Mouse (Mus musculus): ENCODE measurements around the gene Kdm4c. TPM values are rescaled to one million over a fixed set of nuclear protein-coding genes. Genes with fewer than 3 reads are reported as not detected.

Gene Kdm4c
- polyA plus RNA-seq, 1 experiment from 2014 or later, result 14.6 TPM

GRCm38 (mm10) chr4:74258538-74258937, 16.2 kb downstream of the Kdm4c start:
- Histone ChIP-seq H3K27me3 (no peaks in the 10 kb centered on the region), H3K4me2 (replicated peaks) (no peak overlapping the region), H3K9ac (no peak overlapping the region), H3K4me1 (no peaks in the 10 kb centered on the region), H3K4me3 (no peak overlapping the region), H3K36me3 (no peaks in the 10 kb centered on the region), H3K27ac (no peak overlapping the region), H3K9me3 (no peaks in the 10 kb centered on the region)
- ATAC-seq (ENCODE audit: insufficient number of reproducible peaks, insufficient read depth, low FRiP score, low TSS enrichment), result no peak
- 35% methylated on average over 1 of the region's 1 CpGs for WGBS

GRCm38 (mm10) chr4:74259331-74259730, 17.0 kb downstream of the Kdm4c start:
- Histone ChIP-seq H3K9ac (no peak overlapping the region), H3K4me3 (no peak overlapping the region), H3K4me2 (replicated peaks) (no peak overlapping the region), H3K36me3 (0 out of 2 replicates have a peak, but pooled peaks cover 2% of the 10 kb centered on the region), H3K27ac (no peak overlapping the region), H3K4me1 (no peaks in the 10 kb centered on the region), H3K9me3 (no peaks in the 10 kb centered on the region), H3K27me3 (no peaks in the 10 kb centered on the region)
- 31% methylated on average over 3 of the region's 3 CpGs for WGBS
- ATAC-seq (ENCODE audit: insufficient number of reproducible peaks, insufficient read depth, low FRiP score, low TSS enrichment), result no peak

- no peak overlapping the region for H3K4me2 ChIP-seq (replicated peaks)
- H3K9ac ChIP-seq, result no peak overlapping the region
- ATAC-seq (ENCODE audit: insufficient number of reproducible peaks, insufficient read depth, low FRiP score, low TSS enrichment), result no peak
- H3K9me3 ChIP-seq, result no peaks in the 10 kb centered on the region
- 0 out of 2 replicates have a peak, but pooled peaks cover 2% of the 10 kb centered on the region for H3K36me3 ChIP-seq
- H3K4me1 ChIP-seq, result no peaks in the 10 kb centered on the region
- H3K4me3 ChIP-seq, result no peak overlapping the region
- no peak overlapping the region for H3K27ac ChIP-seq
- no peaks in the 10 kb centered on the region for H3K27me3 ChIP-seq
Measured at GRCm38 (mm10) chr4:74261879-74262278, 19.6 kb downstream of the Kdm4c start.

- Histone ChIP-seq H3K9ac (no peak overlapping the region), H3K4me3 (no peak overlapping the region), H3K4me2 (replicated peaks) (no peak overlapping the region), H3K36me3 (0 out of 2 replicates have a peak, but pooled peaks cover 2% of the 10 kb centered on the region), H3K4me1 (no peaks in the 10 kb centered on the region), H3K27me3 (no peaks in the 10 kb centered on the region), H3K9me3 (no peaks in the 10 kb centered on the region), H3K27ac (no peak overlapping the region)
- WGBS, result 93% methylated on average over 5 of the region's 5 CpGs
- no peak for ATAC-seq (ENCODE audit: insufficient number of reproducible peaks, insufficient read depth, low FRiP score, low TSS enrichment)
Measured at GRCm38 (mm10) chr4:74264428-74264955, 22.2 kb downstream of the Kdm4c start.

- Histone ChIP-seq H3K9me3 (no peaks in the 10 kb centered on the region), H3K4me2 (replicated peaks) (no peak overlapping the region), H3K9ac (no peak overlapping the region), H3K4me1 (no peaks in the 10 kb centered on the region), H3K27me3 (no peaks in the 10 kb centered on the region), H3K27ac (no peak overlapping the region), H3K4me3 (no peak overlapping the region), H3K36me3 (peaks cover 8% of the 10 kb centered on the region; the same call in 1 of the 2 replicates)
- WGBS, result 90% methylated on average over 5 of the region's 5 CpGs
- no peak for ATAC-seq (ENCODE audit: insufficient number of reproducible peaks, insufficient read depth, low FRiP score, low TSS enrichment)
Measured at GRCm38 (mm10) chr4:74271180-74271579, 28.9 kb downstream of the Kdm4c start.

GRCm38 (mm10) chr4:74277486-74277885, 35.2 kb downstream of the Kdm4c start:
- no peak overlapping the region for H3K4me2 ChIP-seq (replicated peaks)
- no peak overlapping the region for H3K27ac ChIP-seq
- ATAC-seq (ENCODE audit: insufficient number of reproducible peaks, insufficient read depth, low FRiP score, low TSS enrichment), result peak; percentile 67; the same call in 1 of the 2 replicates
- no peaks in the 10 kb centered on the region for H3K9me3 ChIP-seq
- H3K27me3 ChIP-seq, result no peaks in the 10 kb centered on the region
- H3K4me3 ChIP-seq, result no peak overlapping the region
- H3K36me3 ChIP-seq, result peaks cover 4% of the 10 kb centered on the region; the same call in 1 of the 2 replicates
- no peaks in the 10 kb centered on the region for H3K4me1 ChIP-seq
- 87% methylated on average over 1 of the region's 1 CpGs for WGBS
- no peak overlapping the region for H3K9ac ChIP-seq

- Histone ChIP-seq H3K27me3 (no peaks in the 10 kb centered on the region), H3K4me3 (no peak overlapping the region), H3K9ac (no peak overlapping the region), H3K27ac (no peak overlapping the region), H3K4me1 (no peaks in the 10 kb centered on the region), H3K9me3 (no peaks in the 10 kb centered on the region), H3K36me3 (no peaks in the 10 kb centered on the region), H3K4me2 (replicated peaks) (no peak overlapping the region)
- WGBS, result 91% methylated on average over 3 of the region's 3 CpGs
- no peak for ATAC-seq (ENCODE audit: insufficient number of reproducible peaks, insufficient read depth, low FRiP score, low TSS enrichment)
Measured at GRCm38 (mm10) chr4:74280170-74280569, 37.9 kb downstream of the Kdm4c start.

GRCm38 (mm10) chr4:74287851-74288250, 45.6 kb downstream of the Kdm4c start:
- no peak overlapping the region for H3K4me3 ChIP-seq
- no peaks in the 10 kb centered on the region for H3K27me3 ChIP-seq
- WGBS, result 92% methylated on average over 3 of the region's 3 CpGs
- no peak overlapping the region for H3K4me2 ChIP-seq (replicated peaks)
- ATAC-seq (ENCODE audit: insufficient number of reproducible peaks, insufficient read depth, low FRiP score, low TSS enrichment), result no peak
- no peaks in the 10 kb centered on the region for H3K36me3 ChIP-seq
- no peaks in the 10 kb centered on the region for H3K4me1 ChIP-seq
- no peak overlapping the region for H3K27ac ChIP-seq
- H3K9me3 ChIP-seq, result no peaks in the 10 kb centered on the region
- no peak overlapping the region for H3K9ac ChIP-seq

GRCm38 (mm10) chr4:74294726-74295125, 52.4 kb downstream of the Kdm4c start:
- no peak overlapping the region for H3K9ac ChIP-seq
- H3K36me3 ChIP-seq, result no peaks in the 10 kb centered on the region
- WGBS, result 66% methylated on average over 3 of the region's 3 CpGs
- no peak for ATAC-seq (ENCODE audit: insufficient number of reproducible peaks, insufficient read depth, low FRiP score, low TSS enrichment)
- H3K4me1 ChIP-seq, result no peaks in the 10 kb centered on the region
- no peaks in the 10 kb centered on the region for H3K9me3 ChIP-seq
- H3K4me2 ChIP-seq (replicated peaks), result no peak overlapping the region
- no peak overlapping the region for H3K4me3 ChIP-seq
- H3K27me3 ChIP-seq, result no peaks in the 10 kb centered on the region
- H3K27ac ChIP-seq, result no peak overlapping the region

- no peaks in the 10 kb centered on the region for H3K9me3 ChIP-seq
- 87% methylated on average over 5 of the region's 5 CpGs for WGBS
- H3K4me2 ChIP-seq (replicated peaks), result no peak overlapping the region
- no peaks in the 10 kb centered on the region for H3K4me1 ChIP-seq
- H3K4me3 ChIP-seq, result no peak overlapping the region
- no peak for ATAC-seq (ENCODE audit: insufficient number of reproducible peaks, insufficient read depth, low FRiP score, low TSS enrichment)
- H3K9ac ChIP-seq, result no peak overlapping the region
- H3K36me3 ChIP-seq, result no peaks in the 10 kb centered on the region
- H3K27ac ChIP-seq, result no peak overlapping the region
- H3K27me3 ChIP-seq, result no peaks in the 10 kb centered on the region
Measured at GRCm38 (mm10) chr4:74305315-74306105, 63.2 kb downstream of the Kdm4c start.

GRCm38 (mm10) chr4:74311135-74311534, 68.8 kb downstream of the Kdm4c start:
- whole genome bisulfite sequencing, result 92% methylated on average over 5 of the region's 5 CpGs
- Histone ChIP-seq H3K9ac (no peak overlapping the region), H3K27ac (no peak overlapping the region), H3K4me3 (no peak overlapping the region), H3K4me2 (replicated peaks) (no peak overlapping the region), H3K36me3 (0 out of 2 replicates have a peak, but pooled peaks cover 3% of the 10 kb centered on the region), H3K9me3 (no peaks in the 10 kb centered on the region), H3K4me1 (no peaks in the 10 kb centered on the region), H3K27me3 (no peaks in the 10 kb centered on the region)
- no peak for ATAC-seq (ENCODE audit: insufficient number of reproducible peaks, insufficient read depth, low FRiP score, low TSS enrichment)

- WGBS, result 94% methylated on average over 2 of the region's 2 CpGs
- ATAC-seq (ENCODE audit: insufficient number of reproducible peaks, insufficient read depth, low FRiP score, low TSS enrichment), result no peak
- no peaks in the 10 kb centered on the region for H3K9me3 ChIP-seq
Measured at GRCm38 (mm10) chr4:74312858-74313257, 70.6 kb downstream of the Kdm4c start.

More at GRCm38 (mm10) chr4:74312858-74313257, 70.6 kb downstream of the Kdm4c start:
- Histone ChIP-seq H3K36me3 (0 out of 2 replicates have a peak, but pooled peaks cover 3% of the 10 kb centered on the region), H3K4me1 (no peaks in the 10 kb centered on the region), H3K27me3 (no peaks in the 10 kb centered on the region), H3K4me2 (replicated peaks) (no peak overlapping the region), H3K27ac (no peak overlapping the region), H3K4me3 (no peak overlapping the region), H3K9ac (no peak overlapping the region)
